Mouse (Mus musculus) lung, adult 2 months (tissue): Measurements from ENCODE around the gene Tsku.

Experiments used
- CTCF ChIP-seq: fragments of 200-500 bp; IDR thresholded peaks from 2 replicates; pipeline ENCODE4 v1.5.1; 2011; ENCODE audit warnings: mild to moderate bottlenecking, low read length, control low read depth; ENCODE audit not compliant: insufficient read depth
- POLR2A ChIP-seq: fragments of 200-500 bp; IDR thresholded peaks from 2 replicates; pipeline ENCODE4 v1.6.1; 2011; ENCODE audit warnings: low read depth, mild to moderate bottlenecking, control low read depth, low read length, borderline replicate concordance; ENCODE audit errors: extremely low read depth

- TF ChIP-seq CTCF: no peak
- peak; percentile 99 for TF ChIP-seq POLR2A
Observed at GRCm38 (mm10) chr7:98309219-98310030, 51.7 kb downstream of the Tsku start.
